Mouse (Mus musculus) adrenal gland (tissue): ENCODE results near the gene Lingo3.
"Not testable (repeated sequence)": the region's sequence is repeated elsewhere in the genome, so short reads cannot be mapped to it uniquely, and the experiment has no call there.

ENCODE experiments used
- intact Hi-C: fragments of 180-260 bp; cut with DNase I; formaldehyde crosslinking; loops from one replicate; pipeline ENCODE4 v1.15.1; 2025

The Lingo3 gene

GRCm38 (mm10) chr10:80845055-80845693 lies 1.3 kb upstream of the Lingo3 start:
- intact Hi-C loops: no loop called here

- intact Hi-C loops: no loop called here
Measured at GRCm38 (mm10) chr10:80843087-80843930, 530 bp downstream of the Lingo3 start.

DNA sequence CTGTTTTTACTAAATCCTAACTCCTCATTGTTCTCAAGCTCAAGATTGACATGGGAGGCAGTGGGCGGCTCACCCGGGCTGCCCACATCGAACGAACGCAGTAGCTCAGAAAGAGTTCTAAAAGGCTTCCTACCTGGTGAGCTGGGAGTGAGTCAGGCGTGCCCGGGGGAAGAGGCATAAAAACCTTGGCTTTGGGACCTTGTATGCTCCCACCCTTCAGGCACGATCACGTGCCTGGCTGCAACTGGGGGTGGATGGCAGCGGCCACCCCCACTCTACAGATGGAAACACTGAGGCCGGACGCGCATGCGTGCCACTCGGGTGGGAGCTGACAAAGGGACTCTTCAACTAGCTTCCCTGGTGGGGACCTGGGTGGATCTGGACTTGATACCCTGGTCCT lies 1.5 kb downstream of the Lingo3 start:
- intact Hi-C loops: no loop called here

DNA sequence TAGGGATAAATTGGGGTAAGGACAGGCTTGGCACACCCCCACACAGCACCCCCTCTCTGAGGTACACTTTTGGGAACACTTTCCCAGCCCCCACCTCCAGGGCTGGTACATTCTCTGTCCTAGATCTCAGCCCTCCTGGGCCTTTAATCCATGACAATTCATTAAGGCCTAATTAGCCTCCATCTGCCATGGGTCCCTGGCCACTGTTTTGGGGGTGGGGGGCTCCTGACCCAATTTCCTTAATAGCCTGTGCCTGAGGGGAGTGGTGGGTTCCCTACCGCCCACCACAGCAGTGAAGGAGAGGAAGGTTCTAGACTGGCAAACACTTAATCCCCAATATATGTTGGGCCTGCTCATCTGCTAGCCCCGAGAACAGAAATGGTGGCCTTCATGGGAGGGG lies 2.2 kb downstream of the Lingo3 start:
- intact Hi-C loops: no loop called here

DNA sequence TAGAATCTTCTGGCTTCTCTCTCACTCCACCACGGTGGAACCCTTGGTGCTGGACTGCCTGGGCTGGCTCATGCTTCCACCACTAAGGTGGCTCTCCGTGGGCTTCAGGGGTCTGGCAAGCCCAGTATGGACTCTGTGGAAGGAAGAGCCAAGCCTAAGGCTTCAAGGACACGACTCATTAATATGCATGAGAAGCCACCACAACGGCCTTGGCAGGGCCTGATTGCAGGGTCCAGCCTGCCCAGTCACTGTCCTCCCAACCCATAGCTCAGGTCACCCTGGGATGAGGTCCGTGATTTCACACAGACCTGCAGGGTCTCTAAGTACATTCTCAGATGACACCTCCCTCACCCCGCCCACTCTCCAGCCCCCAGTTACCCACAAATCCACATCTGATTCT lies 4.0 kb downstream of the Lingo3 start:
- intact Hi-C loops: no loop called here

GRCm38 (mm10) chr10:80838346-80838912 lies 5.4 kb downstream of the Lingo3 start:
- intact Hi-C loops: no loop called here

GRCm38 (mm10) chr10:80837827-80838226 lies 6.0 kb downstream of the Lingo3 start:
- intact Hi-C loops: no loop called here

DNA sequence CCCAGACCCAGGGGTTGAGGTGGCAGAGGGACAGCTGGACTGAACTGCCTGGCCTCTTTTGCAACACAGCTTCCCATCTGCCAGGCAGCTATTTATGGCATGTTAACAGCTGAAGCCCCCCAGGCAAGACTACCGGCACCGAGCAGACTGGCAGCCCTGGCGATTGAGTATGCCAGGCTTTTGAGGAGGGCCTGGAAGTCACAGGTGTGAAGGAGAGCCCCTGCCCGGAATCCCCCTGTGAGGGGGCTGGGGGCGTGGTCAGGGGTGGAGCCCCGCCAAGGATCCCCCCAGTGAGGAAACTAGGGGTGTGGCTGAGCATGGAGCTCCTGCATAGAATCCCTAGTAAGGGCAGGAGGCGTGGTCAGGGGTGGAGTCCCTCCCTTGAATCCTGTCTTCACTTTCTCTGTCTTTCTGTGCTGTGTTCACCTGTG lies 6.9 kb downstream of the Lingo3 start:
- intact Hi-C loops: no loop called here

DNA sequence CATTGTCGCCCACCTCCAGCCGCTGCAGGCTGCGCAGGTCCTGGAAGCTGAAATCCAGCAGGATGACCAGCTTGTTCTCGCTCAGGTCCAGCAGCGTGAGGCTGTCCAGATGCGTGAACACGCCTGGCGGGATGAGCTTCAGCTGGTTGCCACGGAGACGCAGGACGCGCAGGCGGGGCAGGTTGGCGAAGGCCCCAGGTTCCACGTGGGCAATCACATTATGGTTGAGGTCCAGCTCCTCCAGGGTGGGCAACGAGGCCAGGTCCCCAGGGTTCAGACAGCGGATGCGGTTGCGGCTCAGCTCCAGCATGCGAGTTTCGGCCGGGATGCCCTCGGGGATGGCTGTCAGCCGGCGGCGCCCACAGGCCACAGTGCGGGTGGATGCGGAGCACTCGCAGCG lies 8.2 kb downstream of the Lingo3 start:
- intact Hi-C loops: no loop called here

DNA sequence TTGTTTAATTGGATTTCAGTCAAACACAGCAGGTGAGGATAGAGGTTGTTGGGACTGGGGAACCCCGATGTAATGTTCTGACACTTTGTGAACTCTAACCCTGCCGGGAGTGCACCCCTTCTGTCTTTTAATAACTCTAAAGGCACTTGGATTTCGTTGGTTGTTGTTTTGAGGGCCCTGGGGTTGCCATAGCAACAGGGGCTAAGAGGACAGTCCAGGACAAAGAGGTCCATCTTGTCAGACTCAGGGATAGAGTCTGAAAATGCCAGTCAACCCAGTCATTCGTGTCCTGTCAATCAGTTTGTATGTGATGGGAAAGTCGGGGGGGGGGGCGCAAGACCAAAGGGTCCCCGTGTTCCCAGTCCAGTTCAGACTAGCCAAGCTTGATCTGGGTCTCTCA lies 11.0 kb downstream of the Lingo3 start:
- intact Hi-C loops: no loop called here

DNA sequence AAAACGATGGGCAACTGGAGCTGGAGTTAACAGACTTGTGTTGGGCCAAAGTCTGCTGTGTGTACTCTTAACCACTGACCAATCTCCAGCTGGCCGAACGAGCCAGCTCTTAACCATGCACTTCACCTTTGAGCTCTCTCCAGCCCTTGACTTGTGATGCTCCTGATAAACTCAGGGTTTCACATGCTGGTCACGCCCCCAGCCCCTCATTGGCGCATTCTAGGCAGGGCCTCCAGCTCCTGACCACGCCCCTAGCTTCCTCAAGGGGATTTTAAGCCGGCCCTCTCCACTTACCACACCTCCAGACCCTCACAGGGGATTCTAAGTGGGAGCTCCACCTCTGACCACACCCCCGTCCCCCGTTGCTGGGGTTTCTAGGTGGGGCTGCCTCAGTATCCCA lies 12.7 kb downstream of the Lingo3 start:
- intact Hi-C loops: no loop called here

- intact Hi-C loops: no loop called here
Measured at GRCm38 (mm10) chr10:80829359-80830278, 14.2 kb downstream of the Lingo3 start.

GRCm38 (mm10) chr10:80828587-80828986 lies 15.3 kb downstream of the Lingo3 start:
- intact Hi-C loops: not testable (repeated sequence)

DNA sequence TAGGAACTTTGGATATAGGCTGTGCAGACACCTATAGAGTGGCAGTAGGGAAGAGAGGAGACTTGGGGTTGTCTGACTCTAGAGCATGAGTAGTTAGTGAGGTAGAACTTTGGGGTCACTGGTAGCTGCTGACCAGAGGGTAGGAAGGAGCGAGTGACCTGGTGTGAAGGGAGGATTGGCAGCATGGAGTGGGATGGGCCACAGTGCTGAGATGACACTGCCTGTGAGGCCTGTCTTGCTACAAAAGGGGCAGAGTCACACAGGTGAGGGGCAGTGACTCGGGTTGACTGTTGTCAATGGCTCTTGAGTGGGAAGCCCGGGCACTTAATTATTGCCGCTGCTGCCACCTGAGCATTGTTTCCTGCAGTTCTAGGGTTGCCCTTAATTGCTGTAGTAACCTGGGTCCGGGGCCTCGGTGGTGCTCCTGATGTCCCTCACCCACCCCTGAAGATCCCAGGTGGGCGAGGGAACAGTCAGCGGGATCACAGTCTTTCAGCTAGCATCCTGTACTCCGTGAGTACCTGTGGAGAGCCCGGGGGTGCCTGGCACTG lies 15.9 kb downstream of the Lingo3 start:
- intact Hi-C loops: no loop called here

- intact Hi-C loops: no loop called here
Measured at GRCm38 (mm10) chr10:80827063-80827869, 16.6 kb downstream of the Lingo3 start.

- intact Hi-C loops: no loop called here
Measured at GRCm38 (mm10) chr10:80826151-80827062, 17.4 kb downstream of the Lingo3 start, which contains the start of gene Oaz1. Oaz1 (plus strand) TSS chr10:80826656.

- intact Hi-C loops: no loop called here
Measured at GRCm38 (mm10) chr10:80824827-80825226, 19.0 kb downstream of the Lingo3 start.

DNA sequence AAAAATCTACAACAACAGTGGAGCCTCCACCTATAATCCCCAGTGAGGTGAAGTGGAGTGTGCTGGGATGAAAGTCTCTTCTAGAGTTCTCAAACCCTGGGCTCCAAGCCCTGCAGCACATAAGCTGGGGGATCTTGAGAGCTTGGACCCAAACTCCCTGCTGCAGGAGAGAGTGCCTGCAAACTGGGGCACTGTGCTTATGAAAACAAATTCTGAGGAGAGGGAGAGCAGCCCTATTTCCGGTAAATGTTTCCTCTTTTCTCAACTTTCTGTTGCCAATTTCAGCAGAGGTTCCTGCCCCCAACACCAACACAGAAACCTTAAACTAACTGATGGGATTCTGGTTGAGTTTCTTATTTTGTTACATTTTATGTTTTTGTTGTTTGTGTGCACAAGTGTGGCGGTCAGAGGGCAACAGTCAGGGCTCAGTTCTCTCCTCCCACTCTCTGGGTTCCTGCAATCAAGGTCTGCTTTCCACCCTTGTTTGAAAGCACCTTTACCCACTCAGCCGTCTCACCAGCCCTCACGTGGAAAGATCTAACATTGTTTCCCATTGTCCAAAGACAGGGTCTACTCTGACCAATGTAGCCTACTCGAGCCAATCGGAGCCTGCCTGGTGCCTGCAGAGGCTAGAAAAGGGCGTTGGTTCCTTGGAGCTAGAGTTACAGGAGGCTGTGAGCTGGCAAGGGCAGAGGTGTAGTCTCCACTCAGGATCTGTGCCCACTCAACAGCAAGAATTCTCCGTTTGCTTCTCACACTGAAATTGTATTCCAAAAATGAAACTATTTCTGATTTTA lies 19.8 kb downstream of the Lingo3 start:
- intact Hi-C loops: loop anchor here (2.0 kb wide), 1 partner anchor 57 kb away; no protein-coding TSS in a partner anchor
